Mouse (Mus musculus) embryonic facial prominence, embryonic 15.5 days (tissue): ENCODE measurements around the gene Nr2f6. TPM values are rescaled to one million over a fixed set of nuclear protein-coding genes. Genes with fewer than 3 reads are reported as not detected.

ENCODE experiments used
- ATAC-seq: fragments of 200-750 bp; cut with Nextera tagmentation; 2 replicates; pipeline ENCODE4 v1.8.0; 2017; ENCODE audit warnings: low read depth, moderate TSS enrichment; ENCODE audit not compliant: insufficient number of reproducible peaks, low FRiP score, low TSS enrichment
- H3K27ac ChIP-seq: fragments of 300-500 bp; sonication (generic); replicated peaks from 2 replicates; pipeline ENCODE4 v1.5.1; 2015; ENCODE audit warnings: mild to moderate bottlenecking, inconsistent platforms
- H3K27me3 ChIP-seq: fragments of 300-500 bp; sonication (generic); 2 replicates; pipeline ENCODE4 v1.6.1; 2015; ENCODE audit warnings: inconsistent platforms
- H3K36me3 ChIP-seq: fragments of 300-500 bp; sonication (generic); 2 replicates; pipeline ENCODE4 v1.6.1; 2015; ENCODE audit warnings: mild to moderate bottlenecking, inconsistent platforms
- H3K4me1 ChIP-seq: fragments of 300-500 bp; sonication (generic); 2 replicates; pipeline ENCODE4 v1.6.1; 2015; ENCODE audit warnings: inconsistent platforms
- H3K4me2 ChIP-seq: fragments of 300-500 bp; sonication (generic); replicated peaks from 2 replicates; pipeline ENCODE4 v1.6.1; 2015; ENCODE audit warnings: mild to moderate bottlenecking, inconsistent platforms
- H3K4me3 ChIP-seq: fragments of 300-500 bp; sonication (generic); replicated peaks from 2 replicates; pipeline ENCODE4 v1.5.1; 2015; ENCODE audit warnings: mild to moderate bottlenecking, inconsistent platforms
- H3K9ac ChIP-seq: fragments of 300-500 bp; sonication (generic); 2 replicates; pipeline ENCODE4 v1.6.1; 2015; ENCODE audit warnings: inconsistent platforms
- H3K9me3 ChIP-seq: fragments of 300-500 bp; sonication (generic); replicated peaks from 2 replicates; pipeline ENCODE4 v1.6.1; 2016; ENCODE audit warnings: inconsistent platforms
- WGBS: fragments of 180-500 bp; shearing (Covaris S2); methylation state at CpG from one replicate; pipeline ENCODE4 v1.1.7; 2015; 5-methylcytosine and 5-hydroxymethylcytosine counted together
- polyA plus RNA-seq: library from polyadenylated mRNA; unstranded; fragments of >200 nt; fragmentation: Nextera tagmentation; extraction: Ambion mirVana; gene quantifications from 2 replicates; pipeline ENCODE4 v1.2.1, GENCODE M21; 2015

The Nr2f6 gene
- polyA plus RNA-seq, 1 experiment from 2014 or later, result 59.0 TPM

- Histone ChIP-seq H3K27me3 (no peaks in the 10 kb centered on the region), H3K9me3 (no peaks in the 10 kb centered on the region), H3K36me3 (no peaks in the 10 kb centered on the region), H3K9ac (no peak overlapping the region), H3K27ac (no peak overlapping the region), H3K4me3 (no peak overlapping the region), H3K4me2 (no peak overlapping the region), H3K4me1 (peaks cover 7% of the 10 kb centered on the region; the same call in 1 of the 2 replicates)
- 48% methylated on average over 1 of the region's 1 CpGs for WGBS
- no peak for ATAC-seq
These were observed 6.5 kb upstream of the Nr2f6 start for GRCm38 (mm10) chr8:71388267-71388666.

GRCm38 (mm10) chr8:71385212-71385835 is 3.6 kb upstream of the Nr2f6 start:
- Histone ChIP-seq H3K36me3 (no peaks in the 10 kb centered on the region), H3K4me2 (no peak overlapping the region), H3K4me3 (no peak overlapping the region), H3K27me3 (no peaks in the 10 kb centered on the region), H3K4me1 (peaks cover 26% of the 10 kb centered on the region), H3K27ac (no peak overlapping the region), H3K9ac (no peak overlapping the region), H3K9me3 (no peaks in the 10 kb centered on the region)
- ATAC-seq, result no peak
- 72% methylated on average over 12 of the region's 12 CpGs for WGBS

- Histone ChIP-seq H3K9ac (no peak overlapping the region), H3K4me2 (no peak overlapping the region), H3K27ac (no peak overlapping the region), H3K27me3 (no peaks in the 10 kb centered on the region), H3K4me3 (no peak overlapping the region), H3K4me1 (peaks cover 40% of the 10 kb centered on the region), H3K36me3 (no peaks in the 10 kb centered on the region), H3K9me3 (no peaks in the 10 kb centered on the region)
- ATAC-seq, result no peak
- 33% methylated on average over 3 of the region's 3 CpGs for WGBS
These were observed 2.1 kb upstream of the Nr2f6 start for GRCm38 (mm10) chr8:71383860-71384259.

- no peak for ATAC-seq
- Histone ChIP-seq H3K4me2 (no peak overlapping the region), H3K4me1 (peaks cover 45% of the 10 kb centered on the region), H3K27me3 (no peaks in the 10 kb centered on the region), H3K36me3 (no peaks in the 10 kb centered on the region), H3K9ac (no peak overlapping the region), H3K4me3 (no peak overlapping the region), H3K9me3 (no peaks in the 10 kb centered on the region), H3K27ac (peak overlapping the region; percentile 94; the same call in 1 of the 2 replicates)
- WGBS, result 20% methylated on average over 12 of the region's 12 CpGs
These were observed 1.6 kb upstream of the Nr2f6 start for GRCm38 (mm10) chr8:71383396-71383795.

GRCm38 (mm10) chr8:71381971-71382961 is 506 bp upstream of the Nr2f6 start:
- H3K9me3 ChIP-seq, result no peaks in the 10 kb centered on the region
- H3K36me3 ChIP-seq, result 0 out of 2 replicates have a peak, but pooled peaks cover 5% of the 10 kb centered on the region
- peaks cover 46% of the 10 kb centered on the region for H3K4me1 ChIP-seq
- 3% methylated on average over 45 of the region's 80 CpGs for WGBS
- ATAC-seq, result peak; percentile 92
- peak overlapping the region; percentile 82 for H3K4me3 ChIP-seq
- H3K27me3 ChIP-seq, result no peaks in the 10 kb centered on the region
- H3K27ac ChIP-seq, result peak overlapping the region; percentile 94
- peak overlapping the region; percentile 89 for H3K9ac ChIP-seq
- H3K4me2 ChIP-seq, result peak overlapping the region; percentile 98

GRCm38 (mm10) chr8:71380178-71381171 is 1.3 kb downstream of the Nr2f6 start:
- peak overlapping the region; percentile 93; the same call in 1 of the 2 replicates for H3K27ac ChIP-seq
- peak overlapping the region; percentile 89 for H3K9ac ChIP-seq
- ATAC-seq, result no peak
- no peaks in the 10 kb centered on the region for H3K9me3 ChIP-seq
- H3K4me3 ChIP-seq, result peak overlapping the region; percentile 82
- H3K4me1 ChIP-seq, result peaks cover 64% of the 10 kb centered on the region
- WGBS, result 1% methylated on average over 72 of the region's 72 CpGs
- 0 out of 2 replicates have a peak, but pooled peaks cover 5% of the 10 kb centered on the region for H3K36me3 ChIP-seq
- H3K4me2 ChIP-seq, result peak overlapping the region; percentile 98
- H3K27me3 ChIP-seq, result no peaks in the 10 kb centered on the region

- ATAC-seq, result no peak
- peak overlapping the region; percentile 82 for H3K4me3 ChIP-seq
- peaks cover 10% of the 10 kb centered on the region for H3K36me3 ChIP-seq
- H3K9me3 ChIP-seq, result no peaks in the 10 kb centered on the region
- no peaks in the 10 kb centered on the region for H3K27me3 ChIP-seq
- WGBS, result 58% methylated on average over 3 of the region's 3 CpGs
- no peak overlapping the region for H3K27ac ChIP-seq
- peaks cover 68% of the 10 kb centered on the region for H3K4me1 ChIP-seq
- H3K9ac ChIP-seq, result no peak overlapping the region
- peak overlapping the region; percentile 98 for H3K4me2 ChIP-seq
These were observed 2.2 kb downstream of the Nr2f6 start for GRCm38 (mm10) chr8:71379512-71380075.

- Histone ChIP-seq H3K27ac (no peak overlapping the region), H3K36me3 (peaks cover 16% of the 10 kb centered on the region), H3K27me3 (no peaks in the 10 kb centered on the region), H3K4me1 (peaks cover 68% of the 10 kb centered on the region), H3K4me3 (no peak overlapping the region; the same call in 1 of the 2 replicates), H3K9me3 (no peaks in the 10 kb centered on the region), H3K9ac (no peak overlapping the region), H3K4me2 (peak overlapping the region; percentile 98)
- ATAC-seq, result no peak
- 59% methylated on average over 4 of the region's 4 CpGs for WGBS
These were observed 2.8 kb downstream of the Nr2f6 start for GRCm38 (mm10) chr8:71379008-71379407.

- no peak overlapping the region for H3K27ac ChIP-seq
- peaks cover 31% of the 10 kb centered on the region for H3K36me3 ChIP-seq
- H3K9me3 ChIP-seq, result no peaks in the 10 kb centered on the region
- peak overlapping the region; percentile 63 for H3K4me2 ChIP-seq
- peaks cover 51% of the 10 kb centered on the region for H3K4me1 ChIP-seq
- 39% methylated on average over 8 of the region's 8 CpGs for WGBS
- ATAC-seq, result no peak
- H3K9ac ChIP-seq, result peak overlapping the region; percentile 21
- peak overlapping the region; percentile 33 for H3K4me3 ChIP-seq
- H3K27me3 ChIP-seq, result no peaks in the 10 kb centered on the region
These were observed 5.2 kb downstream of the Nr2f6 start for GRCm38 (mm10) chr8:71376423-71377030.
